Mouse (Mus musculus) thymus, postnatal 4 days (tissue): ENCODE data around the gene Alkbh6.

Experiments
- DNase-seq: peaks from one replicate; pipeline ENCODE4 v3.0.0; 2021

The Alkbh6 gene

GRCm38 (mm10) chr7:30332622-30333259 lies 24.2 kb downstream of the Alkbh6 start:
- no peak for DNase-seq

GRCm38 (mm10) chr7:30333436-30333835 lies 24.9 kb downstream of the Alkbh6 start:
- peak; percentile 34 for DNase-seq

- no peak for DNase-seq
Observed at GRCm38 (mm10) chr7:30334563-30334962, 26.0 kb downstream of the Alkbh6 start.

- no peak for DNase-seq
Observed at GRCm38 (mm10) chr7:30335688-30336087, 27.2 kb downstream of the Alkbh6 start.

GRCm38 (mm10) chr7:30336384-30336783 lies 27.9 kb downstream of the Alkbh6 start:
- DNase-seq, result peak; percentile 81

- no peak for DNase-seq
Observed at GRCm38 (mm10) chr7:30339432-30340109, 31.1 kb downstream of the Alkbh6 start.

GRCm38 (mm10) chr7:30346635-30347379 lies 38.3 kb downstream of the Alkbh6 start:
- DNase-seq, result peak; percentile 89

GRCm38 (mm10) chr7:30347828-30348227 lies 39.3 kb downstream of the Alkbh6 start:
- peak; percentile 81 for DNase-seq

GRCm38 (mm10) chr7:30353279-30353822 lies 44.8 kb downstream of the Alkbh6 start:
- peak; percentile 76 for DNase-seq

GRCm38 (mm10) chr7:30354059-30354458 lies 45.5 kb downstream of the Alkbh6 start:
- DNase-seq, result no peak

- no peak for DNase-seq
Observed at GRCm38 (mm10) chr7:30358378-30359186, 50.1 kb downstream of the Alkbh6 start.

GRCm38 (mm10) chr7:30359276-30359865 lies 50.9 kb downstream of the Alkbh6 start:
- no peak for DNase-seq

- DNase-seq, result no peak
Observed at GRCm38 (mm10) chr7:30360028-30360427, 51.5 kb downstream of the Alkbh6 start.

- peak; percentile 29 for DNase-seq
Observed at GRCm38 (mm10) chr7:30362652-30363343, 54.3 kb downstream of the Alkbh6 start, which contains the start of gene Lrfn3. TSS of gene Lrfn3 (minus strand) at chr7:30362772.

- DNase-seq, result no peak
Observed at GRCm38 (mm10) chr7:30363344-30363738, 54.8 kb downstream of the Alkbh6 start.
